Mouse (Mus musculus) layer of hippocampus, postnatal 10 days (tissue): Measurements from ENCODE around the gene Gm5089. TPM values are rescaled to one million over a fixed set of nuclear protein-coding genes. Genes with fewer than 3 reads are reported as not detected.
"Not testable (repeated sequence)": the region's sequence is repeated elsewhere in the genome, so short reads cannot be mapped to it uniquely, and the experiment has no call there.

Experiments used
- DNase-seq, 2 experiments: peaks; one replicate each; pipeline ENCODE4 v3.0.0; 2021; ENCODE audit warnings: low spot score in 2 of 2
- total RNA-seq, 2 experiments: library from RNA; stranded (reverse); gene quantifications; 2 replicates each; pipeline ENCODE4 v1.2.3; 2021

The Gm5089 gene
- total RNA-seq, 2 experiments from 2014 or later: 0.23 to 0.38 TPM

DNA sequence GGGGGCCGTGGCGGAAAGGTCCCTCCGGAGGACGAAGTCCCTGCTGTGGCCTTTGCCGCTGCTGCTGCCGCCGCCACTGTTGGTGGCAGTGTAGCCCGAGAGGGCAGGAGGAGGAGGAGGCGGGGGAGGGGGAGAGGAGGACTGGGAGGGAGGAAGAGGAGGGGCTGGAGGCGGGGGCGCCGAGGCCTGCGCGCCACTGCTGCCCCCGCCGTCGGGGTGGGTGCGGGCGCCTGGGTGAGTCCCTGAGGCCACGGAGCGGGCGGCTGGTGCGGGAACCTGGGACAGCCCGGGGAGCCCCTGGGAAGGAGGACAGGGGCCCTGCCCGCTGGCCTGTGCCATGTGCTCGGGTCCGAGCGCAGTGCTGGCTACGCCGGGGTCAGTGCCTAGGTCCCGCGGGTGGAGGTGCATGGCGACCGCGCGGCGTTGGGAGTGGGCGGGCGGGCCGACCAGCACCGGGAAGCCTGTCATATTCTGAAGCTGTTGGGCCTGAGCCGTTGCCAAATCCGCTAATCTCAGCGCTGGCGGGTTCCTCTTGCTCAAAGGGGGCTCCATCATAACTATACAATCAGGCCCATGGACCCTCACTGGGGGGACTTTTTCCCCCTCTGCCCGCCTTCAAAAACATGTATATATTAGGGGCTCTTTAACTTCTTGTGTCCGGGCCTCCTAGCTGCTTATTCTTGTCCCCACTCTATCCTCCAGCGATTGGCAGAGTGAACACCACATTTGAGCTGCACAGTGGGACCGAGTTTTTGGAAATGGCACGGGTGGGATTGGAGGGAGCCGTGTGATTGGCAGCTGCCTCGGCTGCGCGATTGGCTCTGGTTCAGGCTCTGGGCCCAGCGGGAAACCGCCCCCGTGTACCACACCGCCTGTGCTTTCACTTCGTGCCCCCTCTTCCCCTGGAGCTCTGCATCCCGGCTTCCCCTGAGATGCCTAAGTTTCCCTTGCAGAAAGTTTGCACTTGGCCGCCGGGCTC, 14.1 kb upstream of the Gm5089 start, which contains the start of gene Zic5:
TSS of gene Zic5 (minus strand) at position 915 of the 979 bp plus-strand sequence.
- peak; percentile 75 to 77 for DNase-seq

DNA sequence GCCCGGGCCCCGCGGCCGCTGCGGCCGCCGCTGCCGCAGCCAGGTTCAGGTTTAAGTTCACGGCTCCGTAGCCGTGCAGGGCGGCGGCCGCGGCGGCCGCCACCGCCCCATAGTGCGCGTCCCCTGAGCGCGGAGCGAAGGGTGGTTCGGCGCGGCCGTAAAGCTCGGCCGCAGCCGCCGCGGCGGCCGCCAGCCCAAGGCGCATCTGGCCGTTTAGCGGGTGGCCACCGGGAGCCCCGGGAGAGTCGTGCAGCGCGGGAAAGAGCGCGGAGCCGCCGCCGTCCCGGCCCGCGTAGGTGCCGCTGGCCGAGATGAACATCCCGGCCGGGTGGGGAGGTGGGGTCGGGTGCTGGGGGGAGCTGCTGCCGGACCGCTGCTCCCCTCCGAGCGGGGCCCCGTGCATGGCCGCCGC, 13.4 kb upstream of the Gm5089 start:
- DNase-seq: no peak

DNA sequence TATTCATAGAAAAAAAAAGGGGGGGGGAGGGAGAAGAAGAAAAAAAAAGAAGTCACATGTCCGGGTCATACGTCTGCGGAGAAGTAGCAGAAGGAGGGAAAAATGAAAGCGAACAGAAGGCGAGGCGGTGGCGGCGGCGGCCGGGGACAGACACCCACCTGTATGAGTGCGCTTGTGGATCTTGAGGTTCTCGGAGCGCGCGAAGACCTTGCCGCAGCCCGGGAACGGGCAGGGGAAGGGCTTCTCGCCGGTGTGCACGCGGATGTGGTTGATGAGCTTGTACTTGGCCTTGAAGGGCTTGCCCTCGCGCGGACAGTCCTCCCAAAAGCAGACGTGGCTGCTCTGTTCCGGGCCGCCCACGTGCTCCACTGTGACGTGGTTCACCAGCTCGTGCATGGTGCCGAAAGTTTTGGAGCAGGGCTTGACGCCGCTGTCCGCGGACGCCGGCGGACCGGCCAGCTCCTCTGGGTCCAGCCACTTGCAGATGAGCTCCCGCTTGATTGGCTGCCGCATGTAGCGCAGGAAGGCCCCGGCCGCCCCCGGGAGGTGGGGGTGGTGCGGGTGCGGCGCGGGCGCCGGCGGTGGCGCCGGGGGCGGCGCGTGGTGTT, 12.9 kb upstream of the Gm5089 start:
- peak; percentile 44 to 55 for DNase-seq

GRCm38 (mm10) chr14:122463080-122463691, 12.3 kb upstream of the Gm5089 start:
- peak; percentile 42 to 62 for DNase-seq

- no peak for DNase-seq
Observed at GRCm38 (mm10) chr14:122462689-122463079, 11.8 kb upstream of the Gm5089 start.

GRCm38 (mm10) chr14:122461966-122462365, 11.1 kb upstream of the Gm5089 start:
- no peak for DNase-seq

DNA sequence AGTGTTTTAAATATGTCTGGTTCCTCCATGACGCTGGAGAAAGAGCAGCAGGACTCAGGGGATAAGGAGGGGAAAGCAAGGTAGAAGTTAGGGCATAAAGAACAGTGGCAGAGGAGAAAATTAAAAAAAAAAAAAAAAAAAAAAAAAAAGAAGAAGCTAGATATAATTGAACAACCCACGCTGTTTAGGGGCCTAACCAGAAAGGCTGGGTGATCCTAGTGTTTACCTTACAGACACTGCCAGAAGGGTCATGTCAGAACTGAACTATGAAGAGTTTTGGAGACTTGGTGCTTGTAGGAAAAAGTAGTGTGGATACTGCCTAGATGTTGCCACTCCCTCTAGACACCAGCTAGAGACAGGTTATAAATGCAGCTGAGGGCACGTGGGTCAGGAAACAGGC, 10.6 kb upstream of the Gm5089 start:
- DNase-seq: no peak

GRCm38 (mm10) chr14:122460226-122460625, 9.3 kb upstream of the Gm5089 start:
- DNase-seq: no peak

DNA sequence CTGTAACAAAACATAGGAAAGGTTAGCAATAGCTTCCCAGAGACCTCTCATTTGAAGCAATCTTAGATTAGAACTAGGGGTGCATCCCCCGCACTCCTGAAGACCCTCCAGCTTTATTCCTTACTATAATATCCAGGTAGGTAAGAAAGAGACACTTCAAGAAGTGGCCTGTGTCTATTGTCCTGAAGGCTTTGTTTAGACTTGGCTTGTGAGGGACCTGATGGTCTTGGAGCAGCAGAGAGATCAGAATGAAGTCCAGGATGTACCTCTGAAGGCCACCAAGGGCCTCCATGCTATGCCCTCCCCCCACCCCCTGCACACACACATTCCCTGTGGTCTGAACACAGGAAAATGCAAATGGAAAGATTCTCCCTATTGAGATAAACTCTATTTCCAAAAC, 8.9 kb upstream of the Gm5089 start:
- DNase-seq: no peak

- not testable (repeated sequence) for DNase-seq
Observed at GRCm38 (mm10) chr14:122459332-122459731, 8.4 kb upstream of the Gm5089 start.

DNA sequence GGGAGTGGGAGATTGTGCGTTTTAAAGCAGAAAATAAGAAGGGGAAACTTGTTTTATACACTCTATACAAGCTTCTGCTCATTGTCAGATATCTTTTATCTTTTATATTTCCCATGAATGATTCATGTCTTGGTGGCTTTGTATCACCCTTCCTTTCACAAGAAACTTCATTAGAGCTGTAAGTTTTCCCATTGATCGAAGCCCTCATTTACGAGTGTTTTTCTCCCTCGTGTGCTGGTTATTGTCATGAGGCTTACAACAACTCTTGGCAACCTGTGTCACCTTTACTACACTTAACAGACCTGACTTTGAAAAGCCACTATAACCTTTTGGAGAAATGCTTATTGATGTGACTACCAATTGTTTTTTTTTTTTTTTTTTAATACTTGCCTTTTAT, 4.6 kb upstream of the Gm5089 start:
- DNase-seq: no peak

DNA sequence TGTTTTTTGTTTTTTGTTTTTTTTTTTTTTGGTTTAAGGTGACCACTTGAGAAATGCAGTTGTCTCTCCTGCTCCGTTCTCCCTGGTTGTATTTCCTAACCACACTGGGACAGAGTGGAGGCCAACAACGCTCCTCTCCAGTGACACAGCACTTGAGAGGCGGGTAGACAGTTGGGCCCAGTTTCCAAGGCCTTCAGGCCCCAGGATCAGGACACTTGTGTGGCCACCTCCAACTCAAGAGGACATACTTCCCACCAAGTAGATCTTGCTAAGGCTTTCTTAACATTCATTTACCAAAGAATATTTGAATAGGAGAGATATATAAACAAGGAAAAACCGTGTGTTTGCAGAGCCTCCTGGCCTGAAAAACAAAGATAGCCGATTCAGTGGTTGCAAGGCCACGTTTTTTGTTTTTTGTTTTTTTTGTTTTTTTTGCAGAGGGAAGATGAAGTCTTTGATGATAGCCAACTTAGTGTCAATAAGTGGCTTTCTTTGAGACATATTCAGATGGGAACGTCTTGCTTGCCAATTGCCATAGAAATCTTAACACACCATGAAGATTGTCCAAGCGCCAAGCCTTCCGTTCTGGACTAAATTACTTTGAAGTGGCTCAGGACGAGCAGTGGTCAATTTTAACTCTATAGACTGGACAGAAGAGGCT, 4.1 kb upstream of the Gm5089 start:
- no peak for DNase-seq

- no peak for DNase-seq
Observed at GRCm38 (mm10) chr14:122453996-122454738, 3.3 kb upstream of the Gm5089 start.

GRCm38 (mm10) chr14:122453388-122453995, 2.6 kb upstream of the Gm5089 start:
- peak; percentile 65 to 70 for DNase-seq

DNA sequence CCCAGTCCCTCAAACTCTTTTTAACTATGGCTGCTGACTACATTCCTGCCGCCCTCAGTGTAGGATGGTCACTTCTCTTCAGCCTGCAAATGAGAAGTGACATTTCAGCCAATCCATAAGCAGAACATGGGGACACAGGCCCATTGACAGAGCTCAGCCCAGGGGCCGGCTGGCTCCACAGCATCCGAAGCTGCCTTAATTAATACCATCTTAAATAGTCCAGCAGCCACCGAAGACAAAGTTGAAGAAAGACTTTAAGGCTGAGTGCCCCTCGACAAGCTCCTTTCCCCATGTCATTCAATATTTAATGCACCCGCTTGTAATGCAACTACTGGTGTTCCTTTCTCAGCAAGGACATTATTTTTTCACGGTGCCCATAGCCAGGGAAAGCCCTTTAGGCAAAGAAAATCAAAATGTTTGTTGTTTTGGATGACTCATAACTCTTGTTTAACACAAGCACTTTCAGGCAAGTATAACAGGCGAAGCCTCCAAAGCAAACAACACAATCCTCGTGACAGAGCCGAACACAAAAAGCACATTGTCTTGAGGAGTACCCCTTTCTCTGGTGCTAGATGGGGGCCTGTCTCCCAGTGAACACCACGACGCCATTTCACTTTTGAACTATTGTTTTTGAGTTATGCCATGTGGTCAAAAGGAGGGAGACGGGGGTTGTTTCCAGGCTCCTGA, 1.9 kb upstream of the Gm5089 start:
- DNase-seq: no peak

DNA sequence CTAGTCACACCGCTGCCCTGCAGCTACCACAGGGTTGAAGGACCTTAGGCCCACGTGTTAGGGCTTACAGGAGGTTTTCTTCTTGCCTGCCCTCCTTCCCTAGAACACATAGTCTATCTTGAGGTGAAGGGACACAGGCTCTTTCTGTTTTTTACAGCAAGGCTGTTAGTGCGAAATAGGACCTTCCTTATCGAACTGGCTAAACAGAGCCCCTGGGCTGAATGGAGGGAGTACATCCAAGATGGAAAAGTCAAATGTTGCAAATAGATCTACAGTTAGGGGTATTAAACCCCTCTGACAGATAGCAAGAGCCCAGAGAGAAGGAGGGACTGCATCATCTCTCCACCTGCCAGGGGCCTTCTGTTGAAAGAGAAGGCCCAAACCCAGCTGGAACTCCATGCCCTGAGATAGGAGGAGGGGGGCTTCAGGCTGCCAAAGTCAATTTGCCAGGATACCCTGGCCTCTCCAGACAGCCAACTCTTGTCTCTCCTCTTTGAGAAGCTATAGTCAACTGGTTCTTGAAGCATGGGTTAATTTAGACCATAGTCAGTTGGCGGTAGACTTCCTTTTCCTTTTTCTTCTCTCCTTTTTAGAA, 733 bp upstream of the Gm5089 start:
- no peak for DNase-seq

GRCm38 (mm10) chr14:122449601-122450495, 1.1 kb downstream of the Gm5089 start:
- DNase-seq: peak in 1 of 2 experiments; percentile 19

- DNase-seq: no peak
Observed at GRCm38 (mm10) chr14:122436850-122437249, 14.1 kb downstream of the Gm5089 start.
